Mouse (Mus musculus) right cerebral cortex, adult 2 months (tissue): ENCODE results near the gene Gpr174.
"Not testable (repeated sequence)": the region's sequence is repeated elsewhere in the genome, so short reads cannot be mapped to it uniquely, and the experiment has no call there.

Experiments
- DNase-seq, 2 experiments: peaks; one replicate each; pipeline ENCODE4 v3.0.0; 2021 to 2022; ENCODE audit warnings: low spot score in 2 of 2

Gene Gpr174

DNA sequence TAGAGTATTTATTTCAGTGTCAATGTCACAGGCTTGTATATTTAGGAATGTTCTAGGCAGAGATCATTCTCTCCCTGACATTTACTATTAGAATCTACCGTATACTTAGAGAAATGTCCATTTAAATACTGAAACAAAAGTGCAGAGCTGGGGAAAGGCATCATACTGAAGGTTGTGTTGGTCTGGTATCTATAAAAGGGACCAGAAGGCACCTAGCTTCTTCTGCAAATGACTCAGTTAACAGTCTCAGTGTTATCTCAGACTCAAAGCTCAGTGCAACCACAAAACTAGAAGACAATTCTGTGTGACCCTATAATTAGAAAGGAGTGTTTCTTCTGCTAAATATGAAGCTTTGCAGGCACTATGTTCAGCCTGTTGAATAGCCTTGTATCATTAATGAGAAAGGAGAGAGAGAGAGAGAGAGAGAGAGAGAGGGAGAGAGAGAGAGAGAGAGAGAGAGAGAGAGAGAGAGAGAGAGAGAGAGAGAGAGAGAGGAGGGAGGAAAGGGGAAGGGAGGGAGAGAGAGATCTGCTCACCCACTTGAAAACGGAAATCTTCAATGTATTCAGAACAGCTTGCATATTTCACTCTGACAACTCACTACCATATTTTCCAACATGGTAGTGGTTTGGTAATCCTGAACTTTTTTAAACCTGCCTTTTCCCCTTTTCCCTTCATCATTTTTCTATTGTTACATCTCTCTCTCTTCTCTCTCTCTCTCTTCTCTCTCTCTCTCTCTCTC lies at the start of gene Gpr174:
Gene Gpr174, plus strand, starts transcription at position 393 of the 742 bp plus-strand sequence.
- no peak for DNase-seq

DNA sequence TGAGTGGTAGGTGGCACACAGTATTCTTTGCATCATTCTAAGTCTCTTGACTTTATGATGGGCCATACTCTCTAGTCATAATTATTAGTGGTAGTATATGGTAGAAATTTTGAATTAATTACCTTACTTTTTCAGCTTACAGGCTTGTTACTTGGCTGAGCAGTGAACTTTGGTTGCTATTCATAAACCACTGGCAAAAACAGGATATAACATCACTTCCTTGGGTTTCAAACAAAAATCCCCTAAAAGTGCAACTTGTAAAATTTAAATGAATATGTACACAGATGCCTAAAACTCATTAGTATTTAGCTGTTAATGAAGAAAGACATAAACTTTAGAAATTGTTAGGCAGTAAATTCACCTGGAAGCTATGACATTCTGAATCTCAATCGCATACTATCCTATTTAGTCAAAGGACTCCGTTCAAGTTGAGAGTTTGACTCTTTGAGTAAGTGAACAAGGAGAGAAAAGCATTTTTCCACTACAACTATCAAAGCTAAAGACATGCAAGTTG lies 38.0 kb upstream of the Gpr174 start:
- DNase-seq: no peak

DNA sequence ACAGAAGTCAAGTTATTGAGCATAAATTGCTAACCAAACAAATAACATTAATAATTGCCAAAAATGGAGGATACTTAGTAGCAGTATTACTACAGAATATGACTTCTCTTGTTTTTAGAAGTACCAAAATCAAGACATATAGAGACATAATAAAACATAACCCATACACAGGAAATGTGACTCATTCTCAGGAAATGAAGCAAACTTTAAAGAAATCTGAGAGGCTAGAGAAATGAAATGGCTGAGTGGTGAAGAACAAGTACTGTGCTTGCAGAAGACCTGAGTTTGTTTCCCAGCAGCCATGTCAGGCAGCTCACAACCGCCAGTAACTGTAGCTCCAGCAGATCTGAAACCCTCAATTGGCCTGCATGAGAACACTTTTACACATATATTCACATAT lies 30.8 kb upstream of the Gpr174 start:
- DNase-seq: no peak

DNA sequence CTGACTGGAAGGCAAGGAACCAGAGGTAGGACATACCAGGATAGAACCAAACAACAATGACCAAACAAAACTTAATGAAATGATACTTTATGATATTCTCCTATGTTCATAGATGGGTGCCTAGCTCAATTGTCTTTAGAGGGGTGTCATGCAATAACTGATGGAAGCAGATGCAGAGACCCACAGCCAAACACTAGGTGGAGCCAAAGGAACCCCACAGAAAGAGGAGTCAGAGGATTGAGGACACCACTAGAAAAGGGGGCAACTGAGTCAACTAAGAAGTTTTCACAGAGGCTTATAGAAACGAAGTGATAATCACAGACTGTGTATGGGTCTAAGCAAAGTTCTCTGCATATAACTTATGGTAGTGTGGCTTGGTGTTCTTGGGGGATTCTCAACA lies 24.5 kb upstream of the Gpr174 start:
- DNase-seq: no peak

DNA sequence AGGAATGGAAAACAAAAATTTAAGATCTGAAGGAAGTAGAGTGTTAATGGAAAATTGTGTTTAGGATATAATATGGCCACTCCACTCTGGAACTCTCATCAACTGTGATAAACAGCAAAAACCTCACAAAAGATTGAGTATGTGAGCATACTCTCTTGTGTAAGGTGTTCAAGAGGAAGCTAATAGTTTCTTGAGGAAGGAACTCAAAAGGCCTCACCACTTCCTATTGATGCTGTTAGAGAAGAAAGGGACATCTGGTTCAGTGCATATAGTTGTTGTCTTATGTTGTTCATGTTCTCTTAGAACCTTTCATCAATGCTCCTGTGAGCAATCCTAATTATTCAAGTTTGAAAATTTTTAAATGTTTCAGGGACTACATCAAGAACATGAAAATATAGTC lies 21.0 kb upstream of the Gpr174 start:
- DNase-seq: no peak

DNA sequence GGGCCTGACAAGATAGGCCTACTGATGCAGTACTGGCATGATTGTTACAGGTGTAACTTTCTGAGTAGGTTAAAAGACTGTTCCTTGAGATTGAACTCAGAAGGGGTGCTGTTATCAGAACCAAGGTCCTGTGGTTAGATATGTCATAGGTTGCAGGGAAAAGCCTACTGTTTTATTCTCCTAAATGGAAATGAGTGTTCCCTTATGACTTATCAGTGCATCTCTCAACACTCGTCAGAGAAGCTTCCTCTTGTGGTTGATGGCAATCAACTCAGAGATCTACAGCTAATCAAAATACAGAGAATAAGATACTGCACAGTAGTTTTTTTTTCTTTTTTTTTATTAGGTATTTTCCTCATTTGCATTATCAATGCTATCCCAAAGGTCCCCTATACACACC lies 19.2 kb upstream of the Gpr174 start:
- DNase-seq: no peak

DNA sequence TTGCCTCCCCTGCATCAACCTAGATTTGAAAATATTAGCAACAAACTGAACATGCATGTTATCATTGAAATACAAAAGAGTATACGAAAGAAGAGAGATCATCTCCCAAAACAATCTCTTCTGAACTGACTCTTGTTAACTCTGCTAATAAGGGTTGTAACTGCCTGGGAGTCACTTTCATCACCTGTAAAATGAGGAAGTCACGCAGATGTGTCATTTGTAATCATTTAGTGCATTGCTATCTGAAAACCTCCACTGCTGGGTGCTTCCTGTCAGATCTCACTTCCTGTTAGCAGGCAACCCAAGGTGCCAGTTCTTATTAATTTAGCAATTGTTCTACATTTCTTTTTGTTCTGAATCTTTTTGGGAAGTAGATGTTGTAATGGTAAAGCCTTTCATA lies 5.3 kb upstream of the Gpr174 start:
- DNase-seq: no peak

DNA sequence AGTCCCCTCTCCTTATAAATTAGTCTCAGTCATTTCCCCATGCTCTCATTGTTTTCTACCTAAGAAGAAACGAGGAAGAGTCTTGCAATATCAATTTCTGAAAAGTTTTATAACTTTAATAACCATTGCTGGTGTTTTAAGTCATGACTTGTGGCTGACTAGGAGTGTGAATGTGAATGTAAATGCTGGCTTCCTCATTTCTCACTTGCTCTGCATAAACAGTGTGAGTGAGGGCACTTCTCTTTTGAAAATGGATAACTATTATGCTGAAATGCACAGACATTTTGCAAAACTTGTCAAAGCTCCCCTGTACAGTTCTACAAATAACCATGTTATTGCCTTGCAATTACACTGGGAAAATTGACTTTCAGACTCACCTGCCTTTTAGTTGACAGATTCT lies 8.9 kb downstream of the Gpr174 start:
- no peak for DNase-seq

DNA sequence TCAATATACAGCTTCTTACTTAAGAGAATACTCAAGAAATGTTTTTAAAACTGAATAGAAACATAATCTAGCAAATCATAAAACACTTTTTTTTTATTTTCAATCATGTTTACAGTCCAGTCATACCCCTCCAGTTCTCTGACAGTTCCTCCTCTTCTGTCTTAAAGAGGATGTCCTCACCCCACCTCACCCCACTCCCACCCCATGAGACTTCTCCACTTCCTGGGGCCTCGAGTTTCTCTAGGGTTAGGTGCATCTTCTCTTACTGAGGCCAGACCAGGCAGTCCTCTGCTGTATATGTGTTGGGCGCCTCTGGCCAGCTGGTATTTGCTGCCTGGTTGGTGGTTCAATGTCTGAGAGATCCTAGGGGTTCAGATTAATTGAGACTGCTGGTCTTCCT lies 21.9 kb downstream of the Gpr174 start:
- DNase-seq: no peak

DNA sequence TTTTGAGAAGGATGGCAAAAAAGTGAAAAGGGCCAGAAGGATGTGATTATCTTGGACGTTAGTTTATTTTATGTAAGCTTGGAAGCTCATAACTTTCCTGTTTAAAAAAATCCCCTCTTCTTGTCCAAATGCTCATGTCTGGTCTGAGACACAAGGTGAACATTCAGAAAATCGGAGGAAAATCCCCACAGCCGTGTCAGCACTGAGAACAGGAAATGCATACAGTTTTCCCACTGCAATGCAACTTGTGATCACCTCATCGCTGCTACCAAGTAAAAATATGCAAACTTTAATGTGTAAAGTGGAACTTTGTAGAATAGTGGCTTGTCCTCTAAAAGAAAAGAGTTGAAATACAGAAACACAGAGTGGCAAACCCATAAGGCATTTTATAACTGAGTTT lies 28.5 kb downstream of the Gpr174 start:
- no peak for DNase-seq

DNA sequence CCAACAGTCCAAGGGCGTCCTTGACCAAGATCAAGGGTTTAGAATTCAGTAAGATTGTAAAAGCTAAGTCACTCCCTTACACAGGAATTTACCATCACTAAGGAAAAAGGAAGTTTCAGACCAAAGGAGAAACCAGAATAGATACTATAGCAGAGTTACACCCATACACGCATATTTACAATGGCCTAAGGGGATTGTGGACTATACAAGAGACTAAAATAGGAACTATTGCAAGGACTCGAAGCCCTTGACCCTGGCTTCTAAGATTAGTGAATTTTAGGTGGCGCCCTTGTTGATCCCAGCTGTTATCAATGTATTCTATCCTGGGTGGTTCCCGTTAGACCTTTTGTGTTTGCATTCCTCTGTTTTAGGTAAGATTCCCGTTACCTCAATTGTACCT lies 42.2 kb downstream of the Gpr174 start:
- not testable (repeated sequence) for DNase-seq

DNA sequence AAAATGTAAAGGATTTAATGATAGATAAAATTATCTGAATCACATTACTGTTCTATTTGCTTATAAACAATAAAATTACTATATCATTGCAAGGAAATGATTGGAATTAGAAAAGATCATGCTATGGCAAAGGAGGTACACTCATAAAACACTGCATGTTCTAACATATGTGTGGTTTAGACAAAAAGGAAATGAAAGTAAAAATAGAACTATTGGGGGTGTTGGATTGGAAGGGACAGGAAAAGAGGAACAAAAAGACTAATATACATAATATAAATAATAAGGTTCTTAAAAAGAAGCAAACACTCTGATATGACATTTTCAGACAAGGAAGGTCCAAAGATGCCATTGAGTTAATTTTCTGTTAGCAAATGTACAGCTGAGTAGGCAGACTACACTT lies 43.1 kb downstream of the Gpr174 start:
- no peak for DNase-seq

DNA sequence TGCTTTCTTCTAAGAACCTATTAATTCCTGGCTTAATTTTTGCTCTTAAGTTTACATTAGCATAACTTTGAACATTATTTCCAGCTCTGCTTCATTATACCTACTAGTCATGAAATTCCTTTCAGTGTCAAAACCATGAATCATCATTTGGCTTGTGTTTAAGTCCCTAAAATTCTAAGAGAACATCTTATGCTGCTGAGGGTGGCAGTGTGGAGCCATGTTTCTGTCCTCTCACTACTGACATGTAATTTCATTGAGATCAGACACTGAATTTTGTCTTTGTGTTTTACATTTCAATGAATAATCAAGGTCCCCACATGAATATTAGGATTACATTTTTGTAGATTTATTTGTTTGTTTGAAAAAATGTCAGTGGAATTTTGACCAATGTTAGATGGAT lies 50.8 kb downstream of the Gpr174 start:
- DNase-seq: no peak

DNA sequence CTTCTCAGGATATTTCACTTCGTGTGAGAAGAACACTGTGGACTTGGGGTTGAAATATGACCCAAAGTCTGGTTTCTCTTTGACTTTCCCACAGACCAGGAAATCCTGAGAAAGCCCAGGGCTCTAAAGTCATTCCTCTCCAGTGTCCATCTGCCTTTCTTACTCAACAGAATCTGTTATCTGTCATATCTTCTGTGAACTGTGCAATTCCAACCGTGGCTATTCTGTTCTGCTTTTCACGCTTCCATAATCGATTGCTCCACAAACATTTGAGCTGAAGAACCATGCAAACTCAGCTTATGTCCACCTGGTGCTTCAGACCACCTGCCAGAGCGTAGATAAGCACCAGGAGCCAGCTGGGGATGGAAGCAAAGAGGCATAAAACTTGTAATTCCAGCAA lies 56.9 kb downstream of the Gpr174 start:
- DNase-seq: no peak

DNA sequence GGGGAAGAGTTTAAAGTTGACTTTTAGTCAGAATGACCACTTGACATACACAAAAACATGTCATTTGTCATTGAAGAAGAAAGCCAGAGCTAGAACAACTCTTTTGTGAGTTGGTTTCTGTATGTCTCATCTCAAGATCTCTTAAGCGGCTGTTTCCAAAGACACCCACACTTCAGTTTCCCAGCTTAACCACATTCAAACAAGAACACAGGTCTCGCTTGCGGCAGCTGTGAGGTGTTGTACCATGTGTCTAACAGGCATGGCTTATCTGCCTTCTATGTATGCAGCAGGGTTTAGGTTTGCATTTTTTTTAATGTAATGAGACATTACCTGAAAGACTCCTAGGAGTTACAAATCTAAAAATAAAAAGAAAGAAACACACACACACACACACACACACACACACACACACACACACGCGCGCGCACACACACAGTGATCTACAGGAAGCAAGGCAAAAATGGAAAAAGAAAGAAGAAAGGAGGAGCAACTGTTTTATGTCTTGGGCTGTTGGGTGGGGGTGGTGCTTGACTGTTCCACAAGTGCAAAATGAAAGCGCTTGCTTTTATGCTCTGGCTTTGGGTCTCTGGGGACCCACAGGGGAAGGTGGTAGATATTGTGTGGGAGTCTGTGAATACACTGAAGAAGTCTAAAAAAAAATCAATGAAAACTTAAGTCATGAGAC lies 70.2 kb downstream of the Gpr174 start:
- DNase-seq: no peak

DNA sequence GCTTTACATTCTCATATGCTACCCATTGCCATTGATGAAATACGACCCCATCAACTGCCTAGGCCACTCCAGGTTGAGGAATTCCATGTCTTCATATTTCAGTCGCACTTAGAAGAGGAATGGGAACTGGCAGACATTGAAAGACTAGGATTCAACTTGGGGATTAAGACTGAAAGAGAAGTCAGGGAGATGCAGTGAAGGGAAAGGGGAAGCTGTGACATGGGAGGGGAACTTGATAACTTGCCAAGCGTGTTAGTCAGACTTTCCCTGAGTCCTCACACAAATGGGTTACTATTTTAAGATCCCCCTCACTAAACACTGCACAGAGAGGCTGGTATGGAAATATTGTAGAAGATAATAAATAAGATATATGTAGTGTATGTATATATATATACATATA lies 74.2 kb downstream of the Gpr174 start:
- DNase-seq: no peak

DNA sequence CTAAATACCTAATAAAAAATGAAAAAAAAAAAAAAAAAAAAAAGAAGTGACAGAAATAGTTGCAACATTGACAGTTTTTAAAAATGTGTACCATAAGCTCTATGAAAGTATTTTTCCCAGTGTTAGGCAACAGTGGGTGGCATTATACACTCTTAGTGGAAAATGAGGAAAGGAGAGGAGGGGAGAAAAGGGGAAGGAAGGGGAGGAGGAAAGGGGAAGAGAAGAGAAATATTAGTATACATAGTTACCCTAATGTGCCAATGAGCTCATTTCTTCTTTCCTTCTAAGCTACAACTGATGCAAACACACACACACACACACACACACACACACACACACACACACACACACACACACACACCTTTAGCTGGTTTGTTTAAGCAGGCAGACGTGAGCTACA lies 80.9 kb downstream of the Gpr174 start:
- no peak for DNase-seq

DNA sequence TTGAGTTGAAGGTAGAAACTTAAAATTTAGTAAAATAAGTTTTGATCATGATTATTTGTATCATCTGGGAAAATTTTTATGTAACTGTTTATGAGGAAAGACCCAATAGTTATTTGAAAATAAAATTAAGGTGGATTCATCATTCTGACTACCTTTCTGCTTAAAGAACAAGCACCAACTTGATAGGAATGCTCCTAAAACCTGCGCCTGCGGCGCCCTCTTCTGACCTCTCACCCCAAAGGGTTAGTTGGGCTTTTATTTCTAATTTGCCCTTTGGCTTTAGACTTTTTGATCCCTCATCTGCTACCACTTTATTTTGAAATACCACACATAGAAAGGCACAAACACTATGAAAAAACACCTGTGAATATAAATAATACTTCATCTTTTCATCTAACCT lies 86.3 kb downstream of the Gpr174 start:
- no peak for DNase-seq
